Mouse (Mus musculus) fibroblast of lung, adult 2 months (primary cell): ENCODE data around the gene Otud1.

ENCODE experiments used
- DNase-seq: peaks from one replicate; pipeline ENCODE4 v3.0.0-alpha.2; 2011; ENCODE audit warnings: low read depth

Otud1 gene

DNA sequence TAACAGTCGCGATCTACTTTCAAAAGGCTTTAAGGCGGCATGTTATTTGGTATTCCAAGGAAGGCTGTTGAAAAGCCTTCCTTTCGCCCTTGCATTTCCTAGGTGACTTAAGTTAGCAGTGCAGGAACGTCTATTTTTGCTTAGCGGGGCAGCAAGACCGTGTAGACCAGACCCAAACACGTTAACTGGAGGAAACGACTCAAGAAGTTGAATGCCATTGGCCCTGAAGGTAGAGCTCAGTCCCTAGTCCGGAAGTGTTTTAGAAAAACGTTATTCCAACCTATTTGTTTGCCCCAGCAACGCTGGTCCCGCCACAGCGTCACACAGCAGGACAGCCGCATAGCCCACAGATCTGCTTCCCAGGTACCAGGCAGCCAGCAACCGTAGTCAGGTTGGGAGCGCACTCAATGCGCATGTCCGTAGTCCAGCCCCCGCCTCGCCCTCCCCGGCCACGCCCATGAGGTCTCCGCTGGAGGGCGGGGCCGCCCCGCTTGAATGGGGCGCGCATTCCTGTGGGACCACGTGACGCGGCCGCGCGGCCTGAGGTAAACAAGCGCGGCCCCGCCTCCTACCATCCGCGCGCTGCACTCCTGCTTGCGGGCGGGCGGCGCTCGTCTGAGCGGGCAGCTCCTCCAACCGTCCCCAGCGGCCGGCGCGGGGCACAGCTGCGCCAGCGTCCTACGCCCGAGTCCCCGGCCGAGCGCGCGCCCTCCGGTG, at the start of gene Otud1:
Otud1 (plus strand) TSS at position 595 of the 717 bp plus-strand sequence.
- DNase-seq = peak; percentile 83

DNA sequence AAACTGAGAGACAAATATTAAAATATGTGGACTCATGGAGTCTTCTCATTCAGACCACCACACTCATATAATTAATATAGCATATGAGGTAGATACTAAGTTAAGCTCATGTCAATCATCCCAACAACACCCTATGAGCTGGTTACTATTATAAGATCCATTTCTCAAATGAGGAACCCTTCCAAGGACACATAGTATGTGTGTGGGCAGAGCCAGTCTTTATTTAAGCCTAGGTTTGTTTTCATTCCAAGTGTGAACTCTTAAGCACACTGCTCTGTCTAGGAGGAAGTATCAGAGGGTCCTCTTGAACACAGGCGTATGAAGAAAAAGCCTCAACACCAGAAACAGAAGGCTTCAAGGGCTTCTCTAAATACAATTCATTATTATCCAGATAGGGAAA, 49.7 kb upstream of the Otud1 start:
- no peak for DNase-seq

DNA sequence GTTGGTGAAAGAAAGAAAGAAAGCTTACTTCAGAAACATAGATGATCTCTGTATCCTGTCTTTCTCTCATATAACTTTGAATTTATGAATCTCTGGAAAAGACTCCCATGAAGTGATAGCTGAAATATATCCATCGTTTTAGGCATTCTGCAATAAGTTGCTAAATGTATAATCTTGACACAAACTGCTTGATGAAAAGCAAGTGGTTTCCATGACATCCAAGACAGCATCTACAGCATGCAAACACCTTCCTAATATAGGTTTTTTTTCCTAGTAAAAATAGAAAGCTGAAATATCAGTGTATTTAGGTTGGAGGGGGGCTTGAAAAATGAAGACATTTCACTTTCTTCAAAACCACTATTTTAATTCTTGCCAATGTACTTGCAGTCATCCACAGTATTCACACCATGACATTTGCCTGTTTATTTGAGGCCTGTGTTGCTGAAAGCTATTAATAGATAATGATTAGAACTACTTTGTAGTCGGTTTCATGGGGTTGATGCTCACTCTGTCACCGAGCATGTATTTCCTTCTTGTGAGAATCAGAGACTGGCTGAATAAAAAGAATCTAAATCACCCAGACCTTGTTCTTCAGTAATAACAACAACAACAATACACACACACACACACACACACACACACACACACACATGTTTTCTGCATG, 49.0 kb upstream of the Otud1 start:
- DNase-seq = no peak

DNA sequence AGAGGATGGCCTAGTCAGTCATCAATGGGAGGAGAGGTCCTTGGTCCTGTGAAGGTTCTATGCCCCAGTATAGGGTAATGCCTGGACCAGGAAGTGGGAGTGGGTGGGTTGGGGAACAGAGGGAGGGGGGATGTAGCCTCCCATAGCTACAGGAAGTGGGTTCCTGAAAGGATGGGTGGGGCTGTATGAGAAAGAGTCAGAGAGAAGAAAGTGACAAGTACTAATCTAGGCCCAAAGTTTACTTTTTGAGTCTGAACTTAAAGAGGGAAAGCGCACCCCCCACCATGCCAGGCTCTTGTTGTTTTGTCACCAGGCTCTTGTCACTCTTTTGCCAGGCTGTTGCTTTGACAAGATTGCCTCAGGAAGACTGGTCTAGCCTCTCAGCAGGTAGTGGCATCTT, 35.5 kb upstream of the Otud1 start:
- DNase-seq = no peak

DNA sequence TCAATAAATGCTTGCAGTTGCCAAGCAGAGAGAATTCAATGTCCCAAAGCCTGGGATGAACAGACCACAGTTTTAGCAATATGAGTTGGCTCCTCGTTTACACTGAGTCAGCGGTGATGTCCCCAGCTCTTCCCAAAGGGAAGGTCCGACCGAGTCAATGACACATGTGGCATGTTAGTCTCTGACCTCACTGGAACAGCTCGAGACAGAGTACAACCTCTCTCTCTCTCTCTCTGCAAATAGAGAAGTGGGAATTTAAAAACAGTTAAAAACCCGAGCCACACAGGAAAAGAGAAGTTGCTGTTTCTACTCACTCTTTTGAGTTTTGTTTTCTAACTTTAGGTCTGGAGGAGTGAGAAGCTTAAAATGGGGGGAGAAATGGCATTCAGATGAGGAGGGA, 30.5 kb upstream of the Otud1 start:
- DNase-seq = no peak

DNA sequence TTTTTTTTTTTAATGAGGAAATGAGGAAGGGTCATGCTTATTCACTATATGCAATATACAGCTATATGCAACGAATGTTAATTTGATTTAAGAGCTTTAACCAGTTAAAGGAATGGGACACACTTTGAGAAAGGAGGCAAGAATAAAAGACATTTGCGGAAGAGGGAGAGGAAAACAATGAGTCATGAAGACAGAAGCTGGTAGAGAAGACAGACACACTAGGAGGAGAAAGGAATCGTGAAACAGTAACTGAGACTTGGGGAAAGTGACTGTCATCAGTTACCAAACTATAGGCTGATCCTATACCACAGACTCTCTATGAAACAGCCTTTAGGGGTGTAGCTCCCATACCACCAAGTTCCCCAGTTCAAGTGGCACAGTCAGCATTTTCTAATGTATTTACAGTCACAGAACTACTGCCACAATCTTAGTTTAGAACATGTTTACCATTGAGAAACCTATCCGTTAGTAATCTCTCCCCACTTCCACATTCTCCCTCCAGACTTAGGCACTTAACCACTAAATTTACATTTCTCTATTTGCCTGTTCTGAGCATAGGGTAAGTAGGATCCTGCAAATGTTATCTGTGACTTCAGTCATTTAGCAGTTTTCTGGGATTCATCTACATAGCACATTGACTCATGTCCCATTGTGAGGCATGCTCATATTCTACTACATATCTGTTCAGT, 29.5 kb upstream of the Otud1 start:
- DNase-seq = no peak

DNA sequence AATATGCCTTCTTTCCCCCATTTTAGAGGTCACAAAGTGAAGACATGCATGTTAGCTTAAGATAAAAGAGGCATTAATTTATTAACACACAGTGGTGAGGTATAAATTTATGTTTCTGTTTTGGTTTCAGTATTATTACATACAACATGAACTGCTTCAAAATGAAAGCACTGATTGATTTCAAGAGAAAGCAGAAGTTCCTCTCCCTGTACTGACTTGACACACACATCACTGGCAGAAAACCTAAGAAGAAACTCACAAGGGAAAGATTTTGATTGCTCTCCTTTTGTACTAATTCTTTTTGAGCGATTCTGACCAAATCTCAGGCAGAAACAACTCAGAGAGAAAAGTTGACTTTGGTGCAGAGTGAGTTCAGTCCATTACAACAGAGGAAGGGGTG, 27.0 kb upstream of the Otud1 start:
- no peak for DNase-seq

DNA sequence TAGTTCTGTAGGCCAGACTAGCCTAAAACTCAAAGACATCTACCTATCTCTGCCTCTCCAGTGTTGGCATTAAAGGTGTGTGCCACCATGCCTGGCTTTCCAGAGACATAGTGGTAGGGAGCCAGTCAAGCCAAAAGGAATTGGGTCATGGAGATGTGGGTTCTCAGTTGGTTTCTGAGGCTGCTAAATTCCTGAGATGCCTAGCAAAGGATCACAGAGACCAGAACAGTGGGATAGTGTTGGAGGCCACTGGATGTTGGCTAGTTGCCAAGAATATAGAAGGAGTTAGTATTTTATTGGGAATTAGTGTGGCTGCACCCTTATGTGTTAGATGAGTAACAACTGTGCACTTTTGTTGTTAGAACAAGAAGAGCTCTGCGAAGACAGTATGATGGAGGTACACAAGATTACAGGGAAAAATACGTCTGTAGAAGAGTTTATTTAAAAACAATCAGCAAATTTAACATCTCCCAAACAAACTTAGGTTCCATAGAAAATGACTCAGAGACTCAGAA, 24.1 kb upstream of the Otud1 start:
- no peak for DNase-seq

DNA sequence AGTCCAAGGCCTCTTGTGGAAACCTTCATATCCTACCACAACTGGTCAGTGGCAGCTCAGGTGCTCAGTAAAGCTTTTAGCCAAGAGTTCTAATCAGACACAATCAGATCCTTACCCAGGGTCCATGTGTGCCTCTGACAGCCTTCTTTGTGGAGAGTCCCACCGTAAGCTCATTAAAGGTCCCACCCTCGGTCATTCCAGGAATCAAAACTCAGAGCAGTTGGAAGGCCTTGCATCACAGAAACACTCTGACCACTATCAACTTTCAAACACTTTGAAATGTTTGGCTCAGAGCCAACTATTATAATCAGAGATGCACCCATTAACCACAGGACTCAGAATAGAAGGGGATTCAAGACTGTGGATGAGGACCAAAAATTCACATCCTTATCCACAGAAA, 12.4 kb upstream of the Otud1 start:
- DNase-seq = no peak

DNA sequence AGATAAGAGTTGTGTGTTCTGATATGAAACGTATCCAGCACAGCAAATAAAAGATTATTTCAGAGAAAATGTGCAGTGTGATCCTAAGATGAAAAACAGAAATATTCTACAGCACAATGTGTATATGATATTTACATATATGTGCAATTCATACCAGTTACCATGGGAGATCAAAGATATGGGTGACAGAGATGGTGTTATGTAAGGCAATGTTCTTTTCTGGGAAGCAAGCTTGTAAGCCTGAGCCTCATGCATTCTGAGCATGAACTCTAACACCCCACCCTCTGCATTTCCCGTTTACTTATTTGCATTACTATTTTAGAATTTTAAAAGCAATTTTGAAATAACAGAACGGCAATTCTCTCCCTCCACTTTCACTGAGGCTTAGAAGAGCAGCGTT, 11.4 kb upstream of the Otud1 start:
- DNase-seq = no peak

DNA sequence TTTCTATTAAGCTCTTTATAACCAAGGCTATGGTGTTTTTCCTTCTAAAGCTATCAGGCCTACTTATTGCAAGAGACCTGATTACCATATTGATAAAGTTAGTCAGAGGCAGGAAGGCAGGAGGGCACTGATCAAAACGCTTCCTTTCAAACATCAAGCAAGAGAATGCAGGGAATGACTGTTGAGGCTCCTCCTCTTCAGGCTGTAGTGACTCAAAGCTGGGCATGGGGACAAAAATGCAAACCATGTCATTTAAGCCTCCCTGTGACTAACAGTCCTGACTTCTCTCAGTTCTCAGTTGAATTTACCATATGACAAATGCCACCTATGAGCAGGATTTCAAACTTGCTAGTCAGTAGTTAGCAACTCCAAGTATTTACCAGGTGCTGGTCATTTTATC, 10.6 kb upstream of the Otud1 start:
- DNase-seq = peak; percentile 59

DNA sequence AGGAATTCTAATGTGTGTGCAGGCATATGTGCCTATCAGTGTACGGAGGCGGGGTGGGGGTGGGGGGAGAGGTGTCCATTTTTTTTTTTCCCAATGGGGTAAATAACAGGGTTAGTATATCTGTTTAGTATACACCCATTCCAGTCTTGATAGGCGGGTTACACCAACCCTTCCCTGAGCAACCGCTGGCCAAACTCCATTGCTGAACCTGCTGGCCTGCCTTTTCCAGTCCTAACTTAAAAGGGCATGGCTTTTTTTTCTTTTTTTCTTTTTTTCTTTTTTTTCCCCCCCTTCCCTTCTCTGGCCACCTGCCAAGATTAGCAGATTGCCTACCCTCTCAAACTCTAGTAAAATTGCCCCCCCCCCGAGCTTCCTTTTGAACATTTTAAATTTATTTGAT, 1.1 kb upstream of the Otud1 start:
- DNase-seq = no peak

DNA sequence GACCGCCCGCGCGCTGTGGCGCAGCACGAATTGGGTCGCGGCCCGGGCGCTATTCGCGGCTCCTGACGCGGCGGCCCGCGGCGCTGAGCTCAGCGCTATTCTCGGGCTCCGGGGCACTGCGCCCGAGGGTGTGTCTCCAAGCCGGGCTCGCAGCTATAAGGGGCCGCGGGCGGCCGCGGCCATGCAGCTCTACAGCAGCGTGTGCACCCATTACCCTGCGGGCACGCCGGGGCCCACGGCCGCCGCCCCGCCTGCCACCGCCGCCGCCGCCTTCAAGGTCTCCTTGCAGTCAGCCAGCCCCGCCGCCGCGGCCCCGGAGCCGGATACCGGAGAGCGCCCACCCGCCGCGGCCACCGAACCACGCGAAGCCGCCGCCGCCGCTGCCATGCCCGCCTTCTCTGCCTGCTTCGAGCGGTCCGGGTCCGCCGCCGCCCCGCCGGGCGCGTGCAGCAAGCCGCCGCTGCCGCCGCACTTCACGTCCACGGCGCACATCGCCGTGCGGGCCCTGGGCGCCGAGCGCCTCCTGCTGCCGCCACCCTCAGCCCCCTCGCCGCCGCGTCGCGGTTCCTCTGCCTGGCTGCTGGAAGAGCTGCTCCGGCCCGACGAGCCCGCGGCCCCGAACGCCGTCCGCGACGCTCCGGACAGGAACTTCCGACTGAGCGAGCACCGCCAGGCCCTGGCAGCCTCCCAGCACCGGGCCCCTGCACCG, 483 bp downstream of the Otud1 start:
- DNase-seq = no peak

DNA sequence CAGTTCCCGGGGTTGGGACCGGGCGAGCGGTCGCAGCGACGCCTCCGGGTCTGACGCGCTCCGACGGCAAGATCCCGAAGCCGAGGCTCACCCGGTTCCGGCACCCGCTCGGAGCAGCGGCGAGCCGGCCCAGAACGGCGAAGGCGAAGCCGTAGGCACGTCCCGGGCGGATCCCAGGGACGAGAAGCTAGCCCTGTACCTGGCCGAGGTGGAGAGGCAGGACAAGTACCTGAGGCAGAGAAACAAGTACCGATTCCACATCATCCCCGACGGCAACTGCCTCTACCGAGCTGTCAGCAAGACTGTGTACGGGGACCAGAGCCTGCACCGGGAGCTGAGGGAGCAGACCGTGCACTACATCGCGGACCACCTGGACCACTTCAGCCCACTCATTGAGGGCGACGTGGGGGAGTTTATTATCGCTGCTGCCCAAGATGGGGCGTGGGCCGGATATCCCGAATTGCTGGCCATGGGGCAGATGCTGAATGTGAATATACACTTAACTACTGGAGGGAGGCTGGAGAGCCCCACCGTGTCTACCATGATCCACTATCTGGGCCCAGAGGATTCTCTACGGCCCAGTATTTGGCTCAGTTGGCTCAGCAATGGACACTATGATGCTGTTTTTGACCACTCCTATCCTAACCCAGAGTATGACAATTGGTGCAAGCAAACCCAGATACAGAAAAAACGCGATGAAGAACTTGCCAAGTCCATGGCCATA, 1.3 kb downstream of the Otud1 start:
- no peak for DNase-seq

DNA sequence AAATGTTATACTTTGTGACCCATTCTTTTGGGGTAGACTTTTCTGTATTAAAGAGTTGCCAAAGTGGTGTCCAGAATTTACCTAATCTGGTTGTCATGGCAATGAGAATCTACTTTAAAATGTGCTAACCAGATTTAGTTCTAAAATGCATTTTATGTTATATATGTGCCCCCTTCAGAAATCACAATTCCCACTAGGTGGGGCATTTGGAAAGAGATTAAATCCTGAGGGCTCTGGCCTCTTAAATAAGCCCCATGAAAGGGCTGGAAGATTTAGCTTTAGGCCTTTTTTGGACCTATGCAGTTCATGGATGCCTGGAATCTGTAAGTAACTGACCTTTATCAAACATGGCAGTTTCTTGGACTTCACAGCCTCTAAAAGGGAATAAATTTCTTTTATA, 3.3 kb downstream of the Otud1 start:
- no peak for DNase-seq

DNA sequence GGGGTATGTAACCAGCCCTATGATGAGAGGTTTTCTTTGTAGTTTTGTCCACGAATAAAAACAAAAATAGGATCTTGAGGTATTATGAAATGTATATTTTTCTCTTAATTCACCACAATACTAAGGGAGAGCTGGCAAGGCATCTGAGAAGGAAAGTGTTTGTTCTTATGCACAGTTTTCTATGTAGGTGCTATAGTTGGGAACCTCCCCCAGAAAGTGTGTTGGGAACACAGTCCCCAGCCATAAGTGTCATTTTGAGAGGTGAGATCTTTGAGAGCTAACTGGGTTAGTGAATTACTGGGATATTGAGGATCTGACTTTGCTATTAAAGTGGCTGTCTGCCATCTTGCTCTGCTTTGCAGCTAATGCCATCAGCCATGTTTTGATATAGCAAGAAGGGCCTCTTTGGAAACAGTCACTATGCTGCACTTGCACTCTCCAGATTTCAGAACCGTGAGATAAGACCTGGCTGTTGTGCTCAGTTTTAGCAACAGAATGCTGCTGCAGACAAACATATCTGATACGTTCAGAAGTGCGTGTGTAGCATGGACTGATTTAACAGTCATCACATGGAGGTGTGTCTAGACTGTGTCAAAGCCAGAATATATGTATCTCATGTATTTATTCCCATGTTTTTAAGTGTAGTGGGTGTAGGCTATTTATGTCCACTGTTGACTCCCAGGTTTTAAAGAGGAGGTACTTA, 5.7 kb downstream of the Otud1 start:
- no peak for DNase-seq

DNA sequence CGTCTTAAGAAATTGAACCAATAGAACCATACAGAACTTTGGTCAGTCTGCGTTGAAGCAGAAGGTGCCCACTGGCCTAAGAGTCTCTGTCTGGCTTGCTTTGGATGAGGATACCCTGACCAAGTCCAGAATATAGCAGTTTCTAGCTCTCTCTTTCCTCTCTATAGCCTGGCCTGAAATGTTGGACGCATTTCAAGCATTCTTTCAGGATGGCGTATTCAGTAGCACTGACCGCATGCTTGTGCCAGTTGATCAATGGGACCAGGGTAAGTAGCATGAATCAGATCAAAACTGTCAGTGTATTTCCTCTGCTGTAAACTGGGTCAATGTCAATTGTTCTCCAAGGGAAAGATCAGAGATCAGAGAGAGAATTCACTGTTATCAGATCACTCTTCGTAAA, 6.6 kb downstream of the Otud1 start:
- peak; percentile 36 for DNase-seq

DNA sequence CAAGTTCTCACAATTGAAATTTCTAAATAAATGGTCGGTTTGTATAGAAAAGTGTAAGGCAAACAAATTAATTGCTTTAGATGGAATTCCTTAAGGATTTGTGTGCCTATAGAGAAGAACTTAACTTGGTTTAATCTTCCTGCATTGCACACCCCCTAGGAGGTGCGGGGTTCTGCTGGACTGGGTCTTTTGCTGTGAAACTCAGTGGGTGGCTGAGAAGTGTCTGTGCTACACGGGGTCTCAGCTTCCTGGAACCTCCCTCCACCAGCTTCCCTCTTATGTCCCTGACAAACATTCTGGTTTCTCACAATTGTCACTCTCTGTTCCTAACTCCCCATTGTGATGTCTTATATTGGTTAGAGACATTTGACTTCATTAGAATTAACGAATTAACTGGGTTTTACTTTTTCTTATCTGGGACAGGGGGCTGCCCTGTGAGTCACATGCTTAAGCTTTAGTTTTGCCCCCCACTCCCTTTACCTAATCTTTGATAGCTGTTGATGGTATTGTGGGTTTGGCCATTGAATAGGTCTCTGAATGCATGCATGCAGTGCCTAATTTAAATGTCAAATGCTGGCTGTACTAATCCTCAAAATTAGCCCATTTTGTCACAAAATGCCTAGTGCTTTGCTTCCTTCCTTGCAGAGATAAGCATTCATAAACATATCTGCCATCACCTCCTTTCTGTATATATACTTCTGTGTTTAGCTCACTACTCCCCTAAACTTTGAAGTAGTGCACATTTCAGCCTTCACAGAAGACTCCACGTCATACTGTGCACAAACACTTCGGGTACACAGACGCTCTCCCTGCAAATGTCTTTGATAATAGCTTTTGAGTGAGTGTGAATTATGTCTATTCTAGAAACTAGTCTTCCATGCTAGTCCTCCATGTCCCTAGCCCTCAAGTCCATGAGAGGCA, 7.3 kb downstream of the Otud1 start:
- no peak for DNase-seq

DNA sequence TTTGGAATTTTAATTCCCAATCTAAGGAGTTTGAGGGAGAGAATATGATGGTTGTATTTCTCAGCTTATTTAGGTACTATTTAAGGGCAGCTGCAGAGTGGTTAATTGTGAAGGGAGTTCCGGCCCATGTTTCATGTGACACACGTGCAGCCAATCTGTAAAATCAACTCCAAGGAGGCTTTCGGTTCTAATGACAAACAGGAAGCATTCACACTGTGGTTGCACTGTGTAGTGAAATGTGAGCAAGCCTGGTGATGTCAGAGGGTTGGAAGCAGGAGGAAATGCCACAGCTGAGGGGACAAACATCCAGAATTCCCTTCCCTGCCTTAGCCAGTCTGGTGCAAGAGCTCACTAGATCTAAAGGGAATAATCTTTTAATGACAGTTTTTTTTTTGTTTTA, 8.3 kb downstream of the Otud1 start:
- DNase-seq = no peak
